Mouse (Mus musculus): ENCODE measurements around the gene Spsb1. TPM values are rescaled to one million over a fixed set of nuclear protein-coding genes. Genes with fewer than 3 reads are reported as not detected.

Spsb1 gene
- polyA plus RNA-seq, 1 experiment from 2014 or later: 24.6 TPM

DNA sequence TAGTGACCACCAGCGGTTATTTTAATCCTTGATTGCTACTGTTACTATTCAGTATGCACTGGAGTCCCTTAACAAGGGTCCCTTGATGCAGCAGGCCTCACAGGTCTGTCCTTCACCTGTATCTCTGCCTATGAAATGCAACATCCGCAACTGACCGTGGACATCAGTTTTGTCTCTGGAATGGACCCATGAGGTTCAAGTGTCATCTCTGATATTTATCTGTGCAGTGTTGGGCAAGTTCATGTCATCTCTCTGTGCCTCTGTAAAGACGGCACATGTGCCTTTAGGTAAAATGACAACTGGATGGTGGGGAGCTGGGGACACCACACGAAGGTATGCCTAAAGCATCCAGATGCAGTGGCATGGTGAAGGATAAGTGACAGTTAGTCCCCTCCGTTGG lies 96.7 kb downstream of the Spsb1 start:
- Histone ChIP-seq H3K4me2 (no peak overlapping the region), H3K9me3 (no peaks in the 10 kb centered on the region), H3K27me3 (no peaks in the 10 kb centered on the region), H3K9ac (no peak overlapping the region), H3K27ac (no peak overlapping the region), H3K36me3 (no peaks in the 10 kb centered on the region), H3K4me1 (peaks cover 39% of the 10 kb centered on the region), H3K4me3 (no peak overlapping the region)
- WGBS: 90% methylated on average over 6 of the region's 6 CpGs
- ATAC-seq (ENCODE audit: insufficient number of reproducible peaks, low FRiP score, low TSS enrichment, low read depth): no peak

DNA sequence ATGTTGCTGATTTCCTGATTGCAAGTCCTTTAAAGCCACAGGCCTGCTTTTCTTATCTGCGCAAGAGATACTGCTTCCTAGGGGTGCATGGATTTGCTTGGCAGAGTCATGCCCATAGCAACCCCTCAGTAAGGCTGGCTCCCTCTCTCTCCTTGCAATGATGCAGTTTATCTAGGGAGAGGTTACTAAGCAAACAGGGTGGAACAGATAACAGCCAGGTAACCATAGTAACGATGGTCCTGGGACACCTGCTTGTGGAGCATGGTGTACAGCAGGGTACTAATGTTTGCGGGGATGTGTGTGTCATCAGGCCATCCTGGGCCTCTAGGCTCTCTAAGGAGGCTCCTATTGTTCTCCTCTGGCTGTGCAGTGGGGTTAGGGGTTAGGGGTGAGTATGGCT lies 97.2 kb downstream of the Spsb1 start:
- Histone ChIP-seq H3K36me3 (no peaks in the 10 kb centered on the region), H3K9ac (no peak overlapping the region), H3K9me3 (no peaks in the 10 kb centered on the region), H3K27me3 (no peaks in the 10 kb centered on the region), H3K4me2 (no peak overlapping the region), H3K4me1 (peaks cover 39% of the 10 kb centered on the region), H3K4me3 (no peak overlapping the region), H3K27ac (no peak overlapping the region)
- ATAC-seq (ENCODE audit: insufficient number of reproducible peaks, low FRiP score, low TSS enrichment, low read depth): no peak
- 83% methylated on average over 3 of the region's 3 CpGs for WGBS

DNA sequence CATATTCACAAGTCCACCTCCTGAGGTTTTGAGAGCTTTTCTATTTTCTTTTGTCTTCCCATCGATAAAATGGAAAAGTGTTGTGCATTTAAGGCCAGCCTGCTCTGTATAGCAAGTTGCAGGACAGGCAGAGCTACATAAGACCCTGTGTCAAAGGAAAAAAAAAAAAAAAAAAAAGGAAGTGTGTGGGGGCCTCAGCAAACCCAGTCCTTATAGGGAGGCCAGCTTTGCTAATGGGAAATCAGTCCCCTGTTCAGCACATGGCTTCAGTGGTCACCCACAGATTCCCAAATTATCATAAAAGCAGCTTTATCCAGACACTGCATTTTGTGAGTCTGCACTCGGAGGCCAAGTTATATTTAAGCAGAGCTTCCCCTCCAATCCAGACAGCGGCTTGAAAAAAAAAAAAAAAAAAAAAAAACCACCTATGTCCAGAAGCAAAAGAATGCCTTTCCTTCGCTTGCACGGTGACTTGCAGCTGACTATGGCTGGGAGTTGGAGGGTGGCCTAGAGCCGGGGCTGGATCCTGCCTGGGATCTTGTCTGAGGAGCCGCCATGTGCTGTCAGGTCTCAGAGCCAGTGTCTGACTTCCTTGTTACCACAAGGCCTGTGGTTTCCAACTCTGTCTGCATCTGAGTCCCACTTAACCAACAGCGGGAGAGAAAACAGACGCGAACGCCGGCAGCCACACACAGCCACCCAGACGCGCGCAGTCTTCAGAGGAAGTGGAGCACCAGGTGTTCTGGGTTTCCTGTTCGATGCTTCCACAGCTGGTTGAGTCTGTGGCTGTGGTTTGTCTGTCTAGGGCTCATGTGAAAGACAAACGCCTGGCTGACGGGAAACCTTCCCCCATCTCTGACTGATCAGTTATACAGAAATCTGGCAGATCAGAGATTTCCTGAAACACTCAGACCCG lies 98.7 kb downstream of the Spsb1 start:
- Histone ChIP-seq H3K9me3 (no peaks in the 10 kb centered on the region), H3K4me2 (no peak overlapping the region), H3K27ac (peak overlapping the region; percentile 77), H3K27me3 (no peaks in the 10 kb centered on the region), H3K36me3 (no peaks in the 10 kb centered on the region), H3K9ac (no peak overlapping the region), H3K4me3 (no peak overlapping the region), H3K4me1 (peaks cover 41% of the 10 kb centered on the region)
- WGBS: 31% methylated on average over 19 of the region's 19 CpGs
- 0 out of 2 replicates have a peak, but pooled peaks have one; percentile 20 for ATAC-seq (ENCODE audit: insufficient number of reproducible peaks, low FRiP score, low TSS enrichment, low read depth)

DNA sequence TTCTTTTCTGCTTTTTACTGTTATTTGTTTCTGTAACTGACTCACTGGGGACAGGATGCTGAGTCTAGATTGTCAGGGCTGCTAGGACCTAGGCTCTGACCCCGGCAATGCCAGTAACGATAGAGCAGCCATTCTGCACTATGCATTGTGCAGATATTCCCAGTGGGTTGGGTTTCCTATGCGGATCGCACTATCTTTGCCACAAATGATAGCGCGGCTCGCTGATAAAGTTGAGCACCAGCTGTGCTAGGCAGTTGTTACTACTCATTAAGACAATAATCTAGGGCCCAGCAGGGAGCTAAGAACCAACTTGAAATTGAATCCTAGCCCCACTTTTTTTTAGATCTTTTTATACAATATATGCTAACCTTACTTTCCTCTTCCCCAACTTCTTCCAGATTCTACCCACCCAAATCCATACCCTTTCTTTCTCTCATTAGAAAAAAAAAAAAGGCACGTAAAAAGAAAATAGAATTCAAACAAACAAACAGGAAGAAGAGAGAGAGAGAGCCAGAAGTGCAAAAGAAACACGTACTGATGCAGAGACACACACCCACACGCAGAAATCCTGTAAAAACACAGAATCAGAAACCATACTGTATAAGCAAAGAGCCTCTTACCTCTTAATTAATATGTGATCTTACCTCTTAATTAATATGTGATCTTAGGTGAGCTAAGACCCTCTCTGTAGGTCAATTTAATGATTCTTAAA lies 99.5 kb downstream of the Spsb1 start:
- Histone ChIP-seq H3K27me3 (no peaks in the 10 kb centered on the region), H3K27ac (no peak overlapping the region), H3K9ac (no peak overlapping the region), H3K4me3 (no peak overlapping the region), H3K4me1 (peaks cover 43% of the 10 kb centered on the region), H3K36me3 (no peaks in the 10 kb centered on the region), H3K9me3 (no peaks in the 10 kb centered on the region), H3K4me2 (no peak overlapping the region)
- no peak for ATAC-seq (ENCODE audit: insufficient number of reproducible peaks, low FRiP score, low TSS enrichment, low read depth)
- 71% methylated on average over 10 of the region's 10 CpGs for WGBS

- 0 out of 2 replicates have a peak overlapping the region, but pooled peaks have one; percentile 5 for H3K4me3 ChIP-seq
- H3K9me3 ChIP-seq: no peaks in the 10 kb centered on the region
- H3K4me1 ChIP-seq: peaks cover 41% of the 10 kb centered on the region
- no peak for ATAC-seq (ENCODE audit: insufficient number of reproducible peaks, low FRiP score, low TSS enrichment, low read depth)
- peak overlapping the region; percentile 36 for H3K4me2 ChIP-seq
- WGBS: 53% methylated on average over 9 of the region's 9 CpGs
- no peaks in the 10 kb centered on the region for H3K36me3 ChIP-seq
- no peak overlapping the region for H3K27ac ChIP-seq
- H3K9ac ChIP-seq: no peak overlapping the region
- H3K27me3 ChIP-seq: no peaks in the 10 kb centered on the region
Measured at GRCm38 (mm10) chr4:149854770-149855169, 100.1 kb downstream of the Spsb1 start.

DNA sequence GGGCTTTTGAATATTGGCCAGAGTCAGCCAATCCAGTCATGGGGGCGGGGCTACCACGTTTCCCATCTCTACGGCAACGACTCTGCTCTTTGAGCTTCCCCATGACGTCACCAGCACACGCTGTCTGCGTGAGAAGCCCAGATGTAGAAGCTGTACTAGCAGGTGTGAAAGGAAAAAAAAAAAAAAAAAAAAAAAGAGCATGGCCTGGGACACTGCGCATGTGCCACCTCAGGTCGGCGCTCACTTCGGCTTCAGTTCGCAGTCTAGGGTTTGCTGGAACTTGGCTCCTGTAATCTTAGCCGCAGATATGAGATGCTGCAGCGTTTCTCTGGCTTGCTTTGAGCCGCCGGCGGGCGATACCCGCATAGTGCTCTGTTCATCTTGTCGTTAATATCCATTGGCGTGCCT lies 100.5 kb downstream of the Spsb1 start:
- H3K9ac ChIP-seq: no peak overlapping the region
- peak overlapping the region; percentile 5; the same call in 1 of the 2 replicates for H3K4me3 ChIP-seq
- no peaks in the 10 kb centered on the region for H3K27me3 ChIP-seq
- H3K27ac ChIP-seq: no peak overlapping the region
- ATAC-seq (ENCODE audit: insufficient number of reproducible peaks, low FRiP score, low TSS enrichment, low read depth): no peak
- no peaks in the 10 kb centered on the region for H3K36me3 ChIP-seq
- H3K4me2 ChIP-seq: peak overlapping the region; percentile 36
- no peaks in the 10 kb centered on the region for H3K9me3 ChIP-seq
- WGBS: 3% methylated on average over 21 of the region's 21 CpGs
- peaks cover 41% of the 10 kb centered on the region for H3K4me1 ChIP-seq

DNA sequence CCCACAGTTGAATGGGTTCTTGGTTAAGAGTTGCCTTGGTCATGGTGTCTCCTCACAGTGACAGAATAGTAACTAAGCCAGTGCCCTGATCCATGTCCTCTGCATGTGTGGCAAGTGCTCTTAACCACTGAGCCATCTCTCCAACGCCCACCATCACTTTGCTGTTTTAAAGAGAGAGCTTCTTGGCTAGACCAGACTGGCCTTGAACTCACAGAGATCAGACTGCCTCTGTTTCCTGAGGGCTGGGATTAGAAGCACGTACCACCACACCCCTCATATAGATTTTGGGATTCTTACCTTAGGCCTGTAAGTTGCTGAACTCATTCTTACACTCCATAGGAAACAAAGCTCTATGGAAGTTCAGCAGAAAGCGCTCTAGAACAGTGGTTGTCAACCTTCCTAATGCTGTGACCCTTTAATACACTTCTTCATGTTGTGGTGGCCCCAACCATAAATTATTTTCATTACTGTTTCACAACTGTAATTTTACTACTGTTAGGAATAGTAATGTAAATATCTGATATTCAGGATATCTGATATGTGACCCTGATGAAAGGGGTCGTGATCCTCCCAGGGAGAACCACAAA lies 101.1 kb downstream of the Spsb1 start:
- Histone ChIP-seq H3K27ac (no peak overlapping the region), H3K9me3 (no peaks in the 10 kb centered on the region), H3K4me1 (peaks cover 41% of the 10 kb centered on the region), H3K4me3 (peak overlapping the region; percentile 5; the same call in 1 of the 2 replicates), H3K4me2 (peak overlapping the region; percentile 36), H3K36me3 (no peaks in the 10 kb centered on the region), H3K9ac (no peak overlapping the region), H3K27me3 (no peaks in the 10 kb centered on the region)
- 64% methylated on average over 4 of the region's 4 CpGs for WGBS
- ATAC-seq (ENCODE audit: insufficient number of reproducible peaks, low FRiP score, low TSS enrichment, low read depth): no peak

- no peaks in the 10 kb centered on the region for H3K36me3 ChIP-seq
- H3K9ac ChIP-seq: no peak overlapping the region
- no peaks in the 10 kb centered on the region for H3K9me3 ChIP-seq
- no peak overlapping the region for H3K4me3 ChIP-seq
- H3K4me1 ChIP-seq: peaks cover 38% of the 10 kb centered on the region
- H3K27ac ChIP-seq: no peak overlapping the region
- H3K4me2 ChIP-seq: no peak overlapping the region
- no peak for ATAC-seq (ENCODE audit: insufficient number of reproducible peaks, low FRiP score, low TSS enrichment, low read depth)
- 90% methylated on average over 8 of the region's 8 CpGs for WGBS
- no peaks in the 10 kb centered on the region for H3K27me3 ChIP-seq
Measured at GRCm38 (mm10) chr4:149851554-149851953, 103.3 kb downstream of the Spsb1 start.

DNA sequence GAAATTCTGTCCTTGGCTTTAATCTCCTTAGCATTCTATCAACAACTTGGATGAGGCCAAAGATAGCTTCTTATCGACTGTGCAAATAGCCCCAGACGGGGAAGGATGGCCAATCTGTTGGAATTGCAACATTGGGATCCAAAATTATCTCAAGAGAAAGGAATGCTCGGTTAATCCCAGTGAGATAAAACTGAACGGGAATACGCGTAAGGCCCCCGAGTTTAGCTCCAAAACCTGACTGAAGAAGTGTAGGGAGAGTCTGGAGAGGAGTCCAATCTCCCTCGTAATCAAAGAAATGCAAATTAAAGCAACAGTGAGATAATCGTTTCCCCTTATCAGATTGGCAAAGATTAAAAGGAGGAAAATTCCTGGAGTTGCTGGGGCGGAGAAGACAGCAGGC lies 104.2 kb downstream of the Spsb1 start:
- H3K9me3 ChIP-seq: no peaks in the 10 kb centered on the region
- no peaks in the 10 kb centered on the region for H3K36me3 ChIP-seq
- H3K4me3 ChIP-seq: no peak overlapping the region
- WGBS: 53% methylated on average over 10 of the region's 10 CpGs
- no peak overlapping the region for H3K27ac ChIP-seq
- H3K4me2 ChIP-seq: no peak overlapping the region
- no peaks in the 10 kb centered on the region for H3K27me3 ChIP-seq
- no peak for ATAC-seq (ENCODE audit: insufficient number of reproducible peaks, low FRiP score, low TSS enrichment, low read depth)
- H3K4me1 ChIP-seq: peaks cover 33% of the 10 kb centered on the region
- H3K9ac ChIP-seq: no peak overlapping the region

GRCm38 (mm10) chr4:149850045-149850444 lies 104.8 kb downstream of the Spsb1 start:
- Histone ChIP-seq H3K9ac (no peak overlapping the region), H3K36me3 (no peaks in the 10 kb centered on the region), H3K4me3 (no peak overlapping the region), H3K27me3 (no peaks in the 10 kb centered on the region), H3K9me3 (no peaks in the 10 kb centered on the region), H3K27ac (no peak overlapping the region), H3K4me2 (no peak overlapping the region), H3K4me1 (peaks cover 28% of the 10 kb centered on the region)
- 80% methylated on average over 7 of the region's 7 CpGs for WGBS
- no peak for ATAC-seq (ENCODE audit: insufficient number of reproducible peaks, low FRiP score, low TSS enrichment, low read depth)

DNA sequence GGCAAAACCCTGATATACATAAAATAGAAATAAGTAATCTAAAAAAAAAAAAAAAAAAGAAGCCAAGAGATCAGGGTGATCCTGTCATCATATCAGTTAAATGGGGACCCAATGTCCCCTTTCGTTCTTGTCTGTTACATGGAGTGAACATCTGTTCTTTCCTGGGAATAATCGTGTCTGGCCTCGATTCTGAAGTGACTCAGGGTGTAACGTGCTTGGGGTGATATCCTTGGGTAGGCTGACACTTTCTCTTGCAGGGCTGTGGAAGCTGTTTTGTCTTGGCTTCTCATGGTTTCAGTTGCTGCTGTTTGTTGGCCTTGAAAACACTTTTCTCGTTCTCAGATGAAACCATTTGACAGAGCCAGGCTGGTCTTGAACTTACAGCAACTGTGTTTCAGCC lies 105.8 kb downstream of the Spsb1 start:
- H3K27ac ChIP-seq: no peak overlapping the region
- peaks cover 18% of the 10 kb centered on the region for H3K4me1 ChIP-seq
- WGBS: 79% methylated on average over 5 of the region's 5 CpGs
- H3K36me3 ChIP-seq: no peaks in the 10 kb centered on the region
- H3K9ac ChIP-seq: no peak overlapping the region
- no peaks in the 10 kb centered on the region for H3K27me3 ChIP-seq
- H3K9me3 ChIP-seq: no peaks in the 10 kb centered on the region
- H3K4me3 ChIP-seq: no peak overlapping the region
- ATAC-seq (ENCODE audit: insufficient number of reproducible peaks, low FRiP score, low TSS enrichment, low read depth): no peak
- H3K4me2 ChIP-seq: no peak overlapping the region
